Mouse (Mus musculus): ENCODE data around the gene Mex3d.

Mex3d gene

GRCm38 (mm10) chr10:80331636-80332524 is 55.6 kb downstream of the Mex3d start:
- peak; percentile 78 for DNase-seq (ENCODE audit: low read depth, low spot score)

GRCm38 (mm10) chr10:80330888-80331287 is 56.6 kb downstream of the Mex3d start:
- DNase-seq (ENCODE audit: low read depth, low spot score), result no peak
